Mouse (Mus musculus) lung, postnatal 25 days (tissue): ENCODE results near the gene Fbxw8.

Experiments
- DNase-seq: peaks from one replicate; pipeline ENCODE4 v3.0.0; 2022; ENCODE audit warnings: low spot score

The Fbxw8 gene

DNA sequence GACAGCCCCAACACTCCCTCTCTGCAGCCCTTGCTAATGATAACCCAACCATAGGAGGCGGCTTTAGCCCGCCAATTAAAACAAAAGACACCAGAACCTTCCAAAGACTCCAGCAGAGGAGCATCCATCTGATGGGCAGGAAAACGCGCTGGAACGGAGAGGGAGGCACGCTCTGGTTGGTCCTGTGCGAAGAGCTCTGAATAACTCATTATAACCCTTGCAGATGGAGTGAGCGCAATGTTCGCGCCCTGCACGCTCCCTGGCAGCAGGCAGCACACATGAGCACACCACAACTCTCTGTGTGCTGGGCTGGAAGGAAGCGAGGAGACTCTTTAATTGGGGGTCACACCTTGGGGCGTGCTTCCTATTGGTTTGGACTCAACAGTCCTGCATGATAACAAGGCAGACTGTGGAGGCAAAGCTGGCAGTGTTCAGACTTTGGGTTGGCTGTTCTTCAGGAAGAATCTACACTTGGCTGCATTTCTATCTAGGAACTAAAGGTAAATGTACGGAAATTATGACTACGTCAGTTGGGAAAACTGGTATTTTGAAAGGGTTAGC lies 82.0 kb downstream of the Fbxw8 start:
- DNase-seq, result no peak

GRCm38 (mm10) chr5:118071766-118072165 lies 83.5 kb downstream of the Fbxw8 start:
- no peak for DNase-seq

DNA sequence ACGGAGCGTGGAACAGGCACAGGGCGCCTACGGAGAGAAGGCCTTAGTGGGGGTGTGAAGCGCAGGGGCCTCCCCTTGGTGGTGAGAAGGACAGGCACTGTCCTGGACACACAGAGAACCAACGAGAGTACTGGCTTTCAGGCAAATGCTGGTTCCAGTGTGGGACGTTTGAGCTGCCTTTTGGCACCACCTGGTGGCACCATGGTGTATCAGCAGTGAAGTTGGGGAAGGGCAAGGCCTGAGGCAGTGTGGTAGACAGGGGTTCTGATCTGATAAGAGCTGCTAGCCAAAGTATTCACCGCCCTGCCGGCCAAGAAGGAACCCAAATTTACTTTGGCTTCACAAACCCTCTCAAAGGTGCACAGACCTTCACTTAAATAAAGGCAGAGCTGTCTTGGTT lies 85.9 kb downstream of the Fbxw8 start:
- peak; percentile 59 for DNase-seq

DNA sequence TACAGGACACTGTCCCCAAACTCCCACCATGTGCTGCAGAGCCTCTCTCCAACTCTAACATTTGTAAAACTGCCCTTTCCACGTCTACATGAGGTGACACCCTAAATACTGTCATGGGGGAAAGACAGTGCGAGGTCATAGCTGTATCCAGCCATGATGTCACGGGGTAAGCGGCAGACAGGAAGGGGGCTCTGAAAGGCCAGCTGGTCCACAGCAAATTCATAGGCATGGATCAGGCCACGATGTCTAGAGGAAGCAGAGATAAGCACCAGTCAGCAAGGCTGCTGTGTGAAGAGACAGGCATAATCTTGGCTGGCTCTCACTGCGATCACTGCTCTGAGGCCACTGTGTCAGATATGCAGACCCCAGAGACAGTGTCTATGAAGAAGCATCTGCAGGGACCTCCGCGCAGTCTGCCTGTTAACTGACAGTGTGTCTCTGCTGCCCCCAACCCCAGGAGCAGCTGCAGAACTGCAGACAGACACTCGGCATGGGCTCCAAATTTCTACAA lies 87.2 kb downstream of the Fbxw8 start:
- DNase-seq, result no peak

DNA sequence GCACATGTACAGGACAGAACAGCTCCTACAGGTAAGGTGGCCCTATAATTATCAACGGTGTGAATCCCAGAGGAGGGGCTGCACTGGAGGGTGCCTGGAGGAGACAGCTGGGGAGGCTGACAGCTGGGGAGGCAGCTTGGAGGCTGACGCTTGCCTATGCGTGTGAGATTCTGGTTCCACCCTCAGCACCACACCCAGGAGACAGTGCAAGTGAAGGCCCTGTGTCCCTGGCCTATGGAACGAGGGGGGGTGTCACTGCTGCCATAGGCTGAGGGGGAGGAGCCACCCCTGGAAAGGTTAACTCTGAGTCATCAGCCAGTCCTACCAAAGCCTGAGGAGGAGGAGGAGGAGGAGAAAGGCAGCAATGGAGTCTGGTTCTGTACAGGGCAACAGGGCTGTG lies 87.7 kb downstream of the Fbxw8 start:
- no peak for DNase-seq

GRCm38 (mm10) chr5:118066828-118067227 lies 88.4 kb downstream of the Fbxw8 start:
- peak; percentile 38 for DNase-seq

- DNase-seq, result no peak
These were observed 89.6 kb downstream of the Fbxw8 start for GRCm38 (mm10) chr5:118065516-118066255.

DNA sequence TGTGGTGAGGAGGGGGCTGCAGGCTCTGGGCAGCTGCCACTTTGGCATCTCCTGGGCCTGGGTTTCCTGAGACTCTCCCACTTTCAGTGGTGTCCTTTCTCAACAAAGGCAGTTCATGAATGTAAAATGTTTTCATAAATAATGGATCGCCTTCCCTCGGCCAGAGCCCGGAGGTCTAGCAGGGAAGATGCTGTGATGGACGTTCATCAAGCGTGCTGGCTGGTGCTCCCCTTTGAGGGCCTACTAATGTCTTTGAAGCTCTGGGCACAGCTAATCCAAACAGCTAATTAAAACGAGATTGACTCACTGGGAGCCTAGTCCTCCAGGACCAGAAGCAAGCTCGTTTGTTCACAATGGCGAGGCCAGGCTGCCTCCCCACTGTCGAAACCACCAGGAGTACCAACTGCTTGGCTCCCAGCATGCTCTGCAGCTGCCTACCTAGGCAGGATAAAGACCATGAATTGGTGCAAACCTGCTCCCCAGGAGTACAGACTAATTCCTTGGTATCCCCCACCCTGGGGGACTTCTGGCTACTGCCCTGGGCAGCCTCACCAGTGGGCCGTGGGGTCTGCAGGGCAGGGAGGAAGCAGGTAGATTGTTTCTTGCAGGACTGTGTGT lies 90.9 kb downstream of the Fbxw8 start:
- DNase-seq, result no peak

DNA sequence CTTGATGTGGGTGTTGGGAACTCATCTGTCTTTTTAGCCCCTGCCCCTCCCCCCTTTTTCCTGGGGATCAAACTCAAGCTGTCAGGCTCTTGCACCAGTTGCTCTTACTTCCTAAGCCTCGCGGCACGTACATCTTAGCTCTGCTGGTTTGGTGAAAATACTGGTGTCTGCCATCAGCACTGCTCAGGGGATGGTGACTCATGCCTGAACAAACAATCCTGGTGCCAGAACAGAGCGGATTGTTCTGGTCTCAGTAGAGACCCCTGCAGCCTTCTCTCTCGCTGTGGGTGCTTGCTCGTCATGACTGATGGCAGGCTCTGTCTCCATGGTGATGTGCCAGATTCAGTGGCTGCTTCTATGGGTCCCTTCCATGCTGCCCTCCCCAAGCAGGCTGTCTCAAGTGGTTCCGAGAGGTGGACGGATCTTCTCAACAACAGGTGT lies 92.1 kb downstream of the Fbxw8 start:
- DNase-seq, result no peak

GRCm38 (mm10) chr5:118061391-118061790 lies 93.9 kb downstream of the Fbxw8 start:
- no peak for DNase-seq

- no peak for DNase-seq
These were observed 95.6 kb downstream of the Fbxw8 start for GRCm38 (mm10) chr5:118059646-118060045.

GRCm38 (mm10) chr5:118058858-118059257 lies 96.4 kb downstream of the Fbxw8 start:
- DNase-seq, result no peak

DNA sequence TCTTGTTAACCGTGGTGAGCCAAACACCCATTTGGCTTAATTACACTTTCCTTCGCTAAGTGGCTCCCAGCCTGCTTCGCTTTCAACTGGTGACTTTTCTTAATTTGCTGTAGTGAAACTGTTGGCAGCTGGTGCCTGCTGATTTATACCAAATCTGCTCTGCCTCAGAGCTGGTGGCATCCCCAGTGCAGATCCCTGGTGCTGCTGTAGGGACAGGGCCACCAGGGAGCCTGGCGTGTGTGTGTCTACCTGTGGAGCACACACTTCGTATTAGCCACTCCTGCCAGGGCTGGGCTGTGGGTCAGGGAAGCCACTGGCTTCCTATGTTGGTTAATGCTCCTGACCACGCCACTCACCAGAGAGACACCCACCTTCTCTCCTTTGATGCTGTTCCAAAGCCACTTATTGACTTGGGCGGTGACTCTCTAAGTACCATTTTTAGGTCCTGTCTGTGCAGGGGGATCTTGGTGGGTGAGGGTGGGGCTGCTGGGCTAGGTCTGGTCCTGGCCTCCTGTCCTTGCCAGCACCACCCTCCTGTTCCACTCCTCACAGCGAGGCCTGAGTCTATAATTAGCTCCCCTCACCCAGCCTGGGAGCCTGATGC lies 97.7 kb downstream of the Fbxw8 start:
- peak; percentile 61 for DNase-seq

GRCm38 (mm10) chr5:118053205-118053604 lies 102.1 kb downstream of the Fbxw8 start:
- no peak for DNase-seq

GRCm38 (mm10) chr5:118051981-118052662 lies 103.1 kb downstream of the Fbxw8 start:
- DNase-seq, result no peak

- DNase-seq, result no peak
These were observed 104.5 kb downstream of the Fbxw8 start for GRCm38 (mm10) chr5:118050743-118051142.

- no peak for DNase-seq
These were observed 106.3 kb downstream of the Fbxw8 start for GRCm38 (mm10) chr5:118048928-118049327.

GRCm38 (mm10) chr5:118048412-118048811 lies 106.9 kb downstream of the Fbxw8 start:
- no peak for DNase-seq

- no peak for DNase-seq
These were observed 108.0 kb downstream of the Fbxw8 start for GRCm38 (mm10) chr5:118047091-118047757.

- no peak for DNase-seq
These were observed 109.9 kb downstream of the Fbxw8 start for GRCm38 (mm10) chr5:118045385-118045784.

GRCm38 (mm10) chr5:118044907-118045306 lies 110.4 kb downstream of the Fbxw8 start:
- no peak for DNase-seq

DNA sequence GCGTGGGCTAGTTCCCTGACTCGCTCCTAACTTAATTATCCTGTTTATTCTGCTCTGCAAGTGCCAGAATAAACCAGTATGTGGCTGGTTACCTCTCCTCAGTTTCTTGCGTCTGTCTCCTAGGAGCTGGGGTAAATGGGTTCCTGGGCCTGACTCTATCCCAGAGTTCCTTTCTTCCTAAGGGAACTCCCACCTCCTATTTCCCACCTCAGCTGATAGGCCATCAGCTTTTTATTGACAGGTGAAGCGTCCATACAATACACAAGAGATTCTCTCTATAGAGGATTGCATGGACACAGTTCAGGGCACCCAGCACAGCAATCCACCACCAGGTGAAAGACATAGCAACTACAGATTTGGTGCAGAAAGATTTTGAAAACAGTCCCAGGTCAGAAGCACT lies 111.5 kb downstream of the Fbxw8 start:
- DNase-seq, result no peak
